Mouse (Mus musculus): ENCODE results near the gene Gm45233. TPM values are rescaled to one million over a fixed set of nuclear protein-coding genes. Genes with fewer than 3 reads are reported as not detected.

The Gm45233 gene
- polyA plus RNA-seq, 1 experiment from 2014 or later, result 0.31 TPM

- H3K9ac ChIP-seq, result no peak overlapping the region
- H3K4me1 ChIP-seq (replicated peaks), result no peaks in the 10 kb centered on the region
- H3K36me3 ChIP-seq, result no peaks in the 10 kb centered on the region
- H3K4me2 ChIP-seq, result no peak overlapping the region
- no peaks in the 10 kb centered on the region for H3K27me3 ChIP-seq
- H3K4me3 ChIP-seq, result no peak overlapping the region
- H3K9me3 ChIP-seq (replicated peaks), result no peaks in the 10 kb centered on the region
- WGBS, result 74% methylated on average over 4 of the region's 4 CpGs
- ATAC-seq (replicated peaks; ENCODE audit: insufficient number of reproducible peaks, insufficient read depth, low FRiP score, low read depth), result no peak
- no peak overlapping the region for H3K27ac ChIP-seq
Observed at GRCm38 (mm10) chr7:43512519-43512918, 68.6 kb downstream of the Gm45233 start.

Small RNA genes lying within 50 kb of the gene (microRNA-seq; reads per million reads assigned to microRNA genes)
- gene Mir7051, result 1.3 reads per million

Other genes starting within 250 kb of the Gm45233 start
- gene Zfp715, start 130.8 kb upstream of the Gm45233 start, polyA plus RNA-seq (2015; fragmentation: Nextera tagmentation; extraction: Ambion mirVana), result 9.0 and 10.1 TPM in 2 replicates
- gene Siglecf, start 92.8 kb upstream of the Gm45233 start, polyA plus RNA-seq (2015; fragmentation: Nextera tagmentation; extraction: Ambion mirVana), result 0.13 and 0.46 TPM in 2 replicates
- 0.06 and 0.46 TPM in 2 replicates for gene Siglecg, start 35.9 kb upstream of the Gm45233 start, polyA plus RNA-seq (2015; fragmentation: Nextera tagmentation; extraction: Ambion mirVana)
- not detected in 2 replicates for gene Lim2, start 16.5 kb upstream of the Gm45233 start, polyA plus RNA-seq (2015; fragmentation: Nextera tagmentation; extraction: Ambion mirVana)
- gene Nkg7, start 7.1 kb upstream of the Gm45233 start, polyA plus RNA-seq (2015; fragmentation: Nextera tagmentation; extraction: Ambion mirVana), result 1.6 and 18.8 TPM in 2 replicates
- not detected in 2 replicates for gene Cldnd2, start 3.3 kb upstream of the Gm45233 start, polyA plus RNA-seq (2015; fragmentation: Nextera tagmentation; extraction: Ambion mirVana)
- 631 and 668 TPM in 2 replicates for gene Etfb, start within 50 bp of the Gm45233 start, polyA plus RNA-seq (2015; fragmentation: Nextera tagmentation; extraction: Ambion mirVana)
- gene Vsig10l, start 19.0 kb downstream of the Gm45233 start, polyA plus RNA-seq (2015; fragmentation: Nextera tagmentation; extraction: Ambion mirVana), result 2.9 and 4.4 TPM in 2 replicates
- 0.28 TPM in 1 of 2 replicates, not detected in the other for gene Iglon5, start 45.9 kb downstream of the Gm45233 start, polyA plus RNA-seq (2015; fragmentation: Nextera tagmentation; extraction: Ambion mirVana)
- not detected in 2 replicates for gene 4931406B18Rik, start 61.8 kb downstream of the Gm45233 start, polyA plus RNA-seq (2015; fragmentation: Nextera tagmentation; extraction: Ambion mirVana)
- 0.49 and 1.1 TPM in 2 replicates for gene Cd33, start 100.3 kb downstream of the Gm45233 start, polyA plus RNA-seq (2015; fragmentation: Nextera tagmentation; extraction: Ambion mirVana)
- 1.3 and 1.5 TPM in 2 replicates for gene Zfp658, start 118.1 kb downstream of the Gm45233 start, polyA plus RNA-seq (2015; fragmentation: Nextera tagmentation; extraction: Ambion mirVana)
- 6.0 and 7.9 TPM in 2 replicates for gene Zfp719, start 135.5 kb downstream of the Gm45233 start, polyA plus RNA-seq (2015; fragmentation: Nextera tagmentation; extraction: Ambion mirVana)
- gene Zfp819, start 163.0 kb downstream of the Gm45233 start, polyA plus RNA-seq (2015; fragmentation: Nextera tagmentation; extraction: Ambion mirVana), result not detected in 2 replicates
- not detected in 2 replicates for gene Ceacam18, start 190.6 kb downstream of the Gm45233 start, polyA plus RNA-seq (2015; fragmentation: Nextera tagmentation; extraction: Ambion mirVana)
- gene Siglece, start 216.0 kb downstream of the Gm45233 start, polyA plus RNA-seq (2015; fragmentation: Nextera tagmentation; extraction: Ambion mirVana), result 0.47 and 1.0 TPM in 2 replicates
- gene Ctu1, start 227.9 kb downstream of the Gm45233 start, polyA plus RNA-seq (2015; fragmentation: Nextera tagmentation; extraction: Ambion mirVana), result 4.9 and 8.7 TPM in 2 replicates
- gene Klk14, start 246.3 kb downstream of the Gm45233 start, polyA plus RNA-seq (2015; fragmentation: Nextera tagmentation; extraction: Ambion mirVana), result not detected in 2 replicates